Mouse (Mus musculus) stomach, embryonic 14.5 days (tissue): Measurements from ENCODE around the gene Cdca4. TPM values are rescaled to one million over a fixed set of nuclear protein-coding genes. Genes with fewer than 3 reads are reported as not detected.
"Not testable (repeated sequence)": the region's sequence is repeated elsewhere in the genome, so short reads cannot be mapped to it uniquely, and the experiment has no call there.

ENCODE experiments used
- ATAC-seq: fragments of 200-750 bp; cut with Nextera tagmentation; 2 replicates; pipeline ENCODE4 v1.8.0; 2017; ENCODE audit warnings: low read depth, moderate TSS enrichment; ENCODE audit not compliant: insufficient number of reproducible peaks, insufficient read depth, low FRiP score
- H3K27ac ChIP-seq: fragments of 300-500 bp; sonication (generic); 2 replicates; pipeline ENCODE4 v1.5.1; 2014; ENCODE audit warnings: mild to moderate bottlenecking, low read length, moderate library complexity, mixed read lengths
- H3K27me3 ChIP-seq: fragments of 300-500 bp; sonication (generic); 2 replicates; pipeline ENCODE4 v1.6.1; 2014; ENCODE audit warnings: low read length, control low read depth, mixed read lengths; ENCODE audit not compliant: control insufficient read depth, insufficient read depth
- H3K36me3 ChIP-seq: fragments of 300-500 bp; sonication (generic); 2 replicates; pipeline ENCODE4 v1.6.1; 2014; ENCODE audit warnings: mild to moderate bottlenecking, control low read depth, low read length, moderate library complexity, mixed read lengths; ENCODE audit not compliant: control insufficient read depth, insufficient read depth
- H3K4me1 ChIP-seq: fragments of 300-500 bp; sonication (generic); 2 replicates; pipeline ENCODE4 v1.6.1; 2014; ENCODE audit warnings: low read length, control low read depth, mixed read lengths; ENCODE audit not compliant: control insufficient read depth, insufficient read depth
- H3K4me2 ChIP-seq: fragments of 300-500 bp; sonication (generic); replicated peaks from 2 replicates; pipeline ENCODE4 v1.6.1; 2014; ENCODE audit warnings: low read depth, low read length, control low read depth
- H3K4me3 ChIP-seq: fragments of 300-500 bp; sonication (generic); 2 replicates; pipeline ENCODE4 v1.5.1; 2014; ENCODE audit warnings: low read depth, low read length, control low read depth
- H3K9ac ChIP-seq: fragments of 300-500 bp; sonication (generic); replicated peaks from 2 replicates; pipeline ENCODE4 v1.6.1; 2014; ENCODE audit warnings: low read depth, mild to moderate bottlenecking, control low read depth, low read length, moderate library complexity, mixed read lengths
- H3K9me3 ChIP-seq: fragments of 300-500 bp; sonication (generic); 2 replicates; pipeline ENCODE4 v1.6.1; 2016; ENCODE audit warnings: low read depth, low read length, control low read depth; ENCODE audit not compliant: control insufficient read depth
- WGBS: fragments of 180-500 bp; shearing (Covaris S2); extraction: QIAGEN DNeasy Blood & Tissue Kit; methylation state at CpG from one replicate; pipeline ENCODE4 v1.1.7; 2014; 5-methylcytosine and 5-hydroxymethylcytosine counted together
- polyA plus RNA-seq: library from polyadenylated mRNA; unstranded; fragments of >200 nt; fragmentation: Nextera tagmentation; extraction: Ambion mirVana; gene quantifications from 2 replicates; pipeline ENCODE4 v1.2.1, GENCODE M21; 2014

Cdca4 gene
- polyA plus RNA-seq, 1 experiment from 2014 or later = 130 TPM

- no peak for ATAC-seq
- peaks cover 20% of the 10 kb centered on the region; the same call in 1 of the 2 replicates for H3K4me1 ChIP-seq
- H3K36me3 ChIP-seq = peaks cover 57% of the 10 kb centered on the region
Measured at GRCm38 (mm10) chr12:112822676-112823075, 6.5 kb downstream of the Cdca4 start.

DNA sequence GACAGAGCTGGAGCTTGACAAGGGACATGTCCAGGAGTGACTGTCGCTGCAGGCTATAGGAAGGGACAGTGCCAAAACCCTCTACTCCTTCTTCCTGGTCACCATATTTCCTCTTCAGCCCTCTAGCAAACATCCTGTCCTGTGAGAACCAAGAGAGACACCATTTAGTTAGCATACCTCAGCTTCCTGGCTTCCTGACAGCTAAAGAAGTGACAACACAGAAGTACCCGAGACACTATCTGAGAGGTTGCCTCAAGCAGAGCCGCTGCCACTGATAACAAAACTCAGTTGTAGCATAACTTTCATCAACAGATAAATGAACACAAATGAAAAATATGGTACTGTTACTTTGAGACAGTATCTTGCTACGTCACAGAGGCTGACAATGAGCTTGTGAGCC lies 7.2 kb downstream of the Cdca4 start:
- no peaks in the 10 kb centered on the region for H3K9me3 ChIP-seq
- peaks cover 13% of the 10 kb centered on the region; the same call in 1 of the 2 replicates for H3K4me1 ChIP-seq
- H3K27ac ChIP-seq = no peak overlapping the region
- H3K27me3 ChIP-seq = no peaks in the 10 kb centered on the region
- WGBS = 76% methylated on average over 4 of the region's 4 CpGs
- H3K9ac ChIP-seq = no peak overlapping the region
- no peak overlapping the region for H3K4me2 ChIP-seq
- no peak overlapping the region for H3K4me3 ChIP-seq
- H3K36me3 ChIP-seq = peaks cover 55% of the 10 kb centered on the region
- no peak for ATAC-seq

More at GRCm38 (mm10) chr12:112822676-112823075, 6.5 kb downstream of the Cdca4 start:
- Histone ChIP-seq H3K27me3 (no peaks in the 10 kb centered on the region), H3K9ac (no peak overlapping the region), H3K27ac (no peak overlapping the region; the same call in 1 of the 2 replicates), H3K9me3 (no peaks in the 10 kb centered on the region), H3K4me2 (no peak overlapping the region), H3K4me3 (no peak overlapping the region)
- 59% methylated on average over 2 of the region's 2 CpGs for WGBS

- H3K4me3 ChIP-seq = no peak overlapping the region
- no peak overlapping the region for H3K4me2 ChIP-seq
- H3K27me3 ChIP-seq = no peaks in the 10 kb centered on the region
- no peak overlapping the region for H3K9ac ChIP-seq
- peaks cover 55% of the 10 kb centered on the region for H3K36me3 ChIP-seq
- no peak for ATAC-seq
- H3K27ac ChIP-seq = no peak overlapping the region
- H3K9me3 ChIP-seq = no peaks in the 10 kb centered on the region
- H3K4me1 ChIP-seq = peaks cover 9% of the 10 kb centered on the region; the same call in 1 of the 2 replicates
- WGBS = 37% methylated on average over 1 of the region's 1 CpGs
Measured at GRCm38 (mm10) chr12:112821216-112821615, 8.0 kb downstream of the Cdca4 start.

GRCm38 (mm10) chr12:112820401-112820999 lies 8.7 kb downstream of the Cdca4 start:
- WGBS = 80% methylated on average over 12 of the region's 12 CpGs
- ATAC-seq = no peak
- H3K36me3 ChIP-seq = peaks cover 58% of the 10 kb centered on the region

DNA sequence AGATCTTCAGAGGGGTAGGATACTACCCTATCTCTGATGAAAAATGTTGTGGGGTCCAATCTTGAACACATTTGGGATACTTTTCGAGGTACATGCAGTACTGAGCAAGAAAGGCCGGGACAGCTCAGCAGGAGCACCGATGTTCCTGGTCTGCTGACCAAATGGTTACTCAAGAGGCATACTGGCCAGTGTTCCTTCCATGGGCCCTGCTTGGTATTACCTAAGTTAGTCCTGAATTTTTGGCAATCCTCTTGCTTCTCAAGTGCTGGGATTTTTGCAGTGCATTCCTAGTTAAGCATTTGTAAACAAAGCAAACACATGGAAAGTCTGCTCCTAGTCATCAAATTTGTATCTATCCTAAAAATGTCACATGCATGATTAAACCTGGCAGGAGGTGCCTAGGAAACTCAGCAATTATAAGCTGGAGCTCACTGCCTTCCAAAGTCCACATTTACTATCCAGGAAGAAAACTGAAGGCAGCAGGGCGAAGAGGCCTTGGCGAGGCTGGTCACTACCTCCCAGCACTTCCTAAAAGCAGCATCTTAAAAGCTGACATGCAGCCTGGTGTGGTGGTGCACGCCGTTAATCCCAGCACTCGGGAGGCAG lies 10.1 kb downstream of the Cdca4 start:
- Histone ChIP-seq H3K4me1 (peaks cover 7% of the 10 kb centered on the region; the same call in 1 of the 2 replicates), H3K36me3 (peaks cover 54% of the 10 kb centered on the region), H3K27ac (no peak overlapping the region), H3K4me3 (no peak overlapping the region), H3K9ac (no peak overlapping the region), H3K9me3 (no peaks in the 10 kb centered on the region), H3K4me2 (no peak overlapping the region), H3K27me3 (no peaks in the 10 kb centered on the region)
- ATAC-seq = no peak
- WGBS = 90% methylated on average over 8 of the region's 8 CpGs

More at GRCm38 (mm10) chr12:112820401-112820999, 8.7 kb downstream of the Cdca4 start:
- H3K9ac ChIP-seq = no peak overlapping the region
- H3K27ac ChIP-seq = no peak overlapping the region
- no peaks in the 10 kb centered on the region for H3K9me3 ChIP-seq
- no peak overlapping the region for H3K4me3 ChIP-seq
- H3K27me3 ChIP-seq = no peaks in the 10 kb centered on the region
- peaks cover 9% of the 10 kb centered on the region; the same call in 1 of the 2 replicates for H3K4me1 ChIP-seq
- no peak overlapping the region for H3K4me2 ChIP-seq

DNA sequence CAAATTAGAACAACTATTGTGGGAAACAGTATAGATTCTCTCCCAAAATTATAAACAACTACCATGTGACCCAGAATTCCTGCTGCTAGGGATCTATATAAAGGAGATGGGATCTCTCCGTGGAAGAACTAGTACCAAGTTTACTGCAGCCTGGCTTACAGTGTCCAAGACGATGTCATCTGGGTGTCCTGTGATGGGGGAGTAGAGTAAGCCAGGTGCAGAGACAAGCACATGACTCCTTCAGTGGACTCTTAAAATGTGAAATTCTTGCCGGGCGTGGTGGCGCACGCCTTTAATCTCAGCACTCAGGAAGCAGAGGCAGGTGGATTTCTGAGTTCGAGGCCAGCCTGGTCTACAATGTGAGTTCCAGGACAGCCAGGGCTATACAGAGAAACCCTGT lies 12.4 kb downstream of the Cdca4 start:
- not testable (repeated sequence) for H3K9ac ChIP-seq, H3K4me2 ChIP-seq, H3K27ac ChIP-seq, ATAC-seq, H3K27me3 ChIP-seq, H3K4me1 ChIP-seq, H3K9me3 ChIP-seq, H3K4me3 ChIP-seq
- H3K36me3 ChIP-seq = peaks cover 46% of the 10 kb centered on the region
- 84% methylated on average over 7 of the region's 7 CpGs for WGBS

GRCm38 (mm10) chr12:112816294-112816693 lies 12.9 kb downstream of the Cdca4 start:
- peaks cover 41% of the 10 kb centered on the region for H3K36me3 ChIP-seq
- no peak overlapping the region for H3K27ac ChIP-seq
- no peak for ATAC-seq
- no peak overlapping the region for H3K4me2 ChIP-seq
- no peaks in the 10 kb centered on the region for H3K9me3 ChIP-seq
- H3K4me3 ChIP-seq = no peak overlapping the region
- 54% methylated on average over 4 of the region's 4 CpGs for WGBS
- no peaks in the 10 kb centered on the region for H3K4me1 ChIP-seq
- H3K27me3 ChIP-seq = no peaks in the 10 kb centered on the region
- no peak overlapping the region for H3K9ac ChIP-seq

GRCm38 (mm10) chr12:112814682-112815470 lies 14.3 kb downstream of the Cdca4 start:
- H3K4me1 ChIP-seq = no peaks in the 10 kb centered on the region
- no peak overlapping the region for H3K4me2 ChIP-seq
- WGBS = 71% methylated on average over 14 of the region's 14 CpGs
- no peak overlapping the region for H3K4me3 ChIP-seq
- H3K27ac ChIP-seq = no peak overlapping the region; the same call in 1 of the 2 replicates
- no peaks in the 10 kb centered on the region for H3K9me3 ChIP-seq
- H3K9ac ChIP-seq = no peak overlapping the region
- H3K36me3 ChIP-seq = peaks cover 30% of the 10 kb centered on the region
- no peak for ATAC-seq
- H3K27me3 ChIP-seq = no peaks in the 10 kb centered on the region
